Mouse (Mus musculus) right cerebral cortex, postnatal 36 days (tissue): ENCODE measurements around the gene Gdf15.
"Not testable (repeated sequence)": the region's sequence is repeated elsewhere in the genome, so short reads cannot be mapped to it uniquely, and the experiment has no call there.

Source experiments
- DNase-seq, 2 experiments: peaks; one replicate each; pipeline ENCODE4 v3.0.0; 2022; ENCODE audit warnings: low spot score in 2 of 2, mixed read lengths in 1 of 2

Gdf15 gene

DNA sequence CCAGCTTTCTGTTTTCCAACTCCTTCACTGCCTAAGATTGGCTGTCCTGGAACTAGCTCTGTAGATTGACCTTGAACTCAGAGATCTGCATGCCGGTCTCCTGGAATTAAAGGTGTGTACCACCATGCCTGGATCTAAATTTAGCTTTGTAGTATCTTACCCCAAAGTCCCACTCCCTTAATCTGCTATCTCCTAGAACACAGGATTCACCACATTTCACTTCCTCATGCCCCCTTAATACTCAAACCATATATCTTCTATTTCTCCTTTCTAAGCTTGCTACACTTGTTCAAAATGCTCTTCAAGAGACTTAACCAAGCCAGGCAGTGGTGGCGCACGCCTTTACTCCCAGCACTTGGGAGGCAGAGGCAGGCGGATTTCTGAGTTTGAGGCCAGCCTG, 44.3 kb downstream of the Gdf15 start:
- DNase-seq, result not testable (repeated sequence)

DNA sequence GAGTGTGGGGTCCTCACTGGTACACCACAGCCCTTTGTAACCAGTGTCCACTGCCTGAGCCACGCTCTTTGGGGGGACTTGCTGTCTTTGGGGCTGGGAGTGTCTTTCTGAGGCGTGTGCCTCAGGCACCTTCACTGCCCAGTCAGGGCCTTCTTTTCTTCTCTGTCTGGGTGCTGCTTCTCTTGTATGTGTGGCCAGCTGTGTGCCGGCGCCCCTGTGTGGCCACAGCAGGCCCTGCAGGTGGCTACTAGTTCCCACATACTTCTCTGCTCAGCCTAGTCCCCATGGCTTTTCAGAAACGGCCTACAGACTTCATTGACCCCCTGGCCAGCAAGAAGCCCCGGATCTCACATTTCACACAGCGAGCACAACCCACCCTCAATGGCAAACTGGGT, 47.0 kb downstream of the Gdf15 start:
- no peak for DNase-seq

- DNase-seq, result no peak
These were observed 47.5 kb downstream of the Gdf15 start for GRCm38 (mm10) chr8:70584606-70585257.

DNA sequence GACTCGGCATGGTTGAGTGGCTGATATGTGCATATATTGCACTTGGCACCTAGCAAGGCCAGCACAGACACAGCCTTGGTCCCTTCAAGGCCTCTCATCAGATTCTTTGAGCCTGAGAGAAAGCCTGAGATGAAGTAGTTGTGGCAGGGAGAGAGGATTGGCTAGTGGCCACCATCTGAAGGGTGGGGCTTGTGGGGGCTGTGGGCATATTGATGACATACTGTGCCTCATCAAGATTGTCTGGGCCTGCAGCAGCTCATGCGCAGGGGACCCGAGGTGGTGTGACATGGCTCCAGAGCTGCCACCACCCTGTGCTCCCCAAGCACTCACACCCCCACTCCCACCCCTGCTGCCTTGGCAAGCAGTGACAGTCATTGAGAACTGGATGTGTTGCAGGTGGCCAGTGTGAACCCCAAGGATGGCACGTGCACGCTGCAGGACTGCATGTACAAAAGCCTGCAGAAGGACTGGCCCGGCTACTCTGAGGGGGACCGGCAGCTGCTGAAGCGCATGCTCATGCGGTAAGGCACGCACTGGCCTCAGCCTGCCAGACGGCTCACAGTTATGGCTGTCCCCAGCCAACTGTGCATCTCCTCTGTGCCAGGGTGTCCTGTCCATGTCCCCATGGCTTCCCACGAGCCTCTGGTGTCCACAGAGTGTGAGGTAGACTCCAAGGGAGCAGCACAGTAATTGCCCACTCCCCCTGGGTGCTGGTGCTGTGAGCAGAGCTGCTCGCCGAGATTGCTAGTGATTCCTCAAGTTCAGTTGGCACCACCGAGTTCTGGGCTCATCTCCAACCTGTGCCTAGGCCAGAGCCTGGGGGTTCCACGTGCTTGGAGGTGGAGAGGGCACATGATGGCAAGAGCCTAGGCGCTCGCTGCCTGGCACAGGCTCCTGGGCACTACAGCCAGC, 48.5 kb downstream of the Gdf15 start:
- DNase-seq, result no peak
